Mouse (Mus musculus) layer of hippocampus, postnatal 25 days (tissue): ENCODE data around the gene Kmt5c. TPM values are rescaled to one million over a fixed set of nuclear protein-coding genes. Genes with fewer than 3 reads are reported as not detected.
A peak's percentile ranks its signal among the peaks of the same experiment; 100 is the strongest.

Experiments
- DNase-seq, 2 experiments: peaks; one replicate each; pipeline ENCODE4 v3.0.0; 2022; ENCODE audit warnings: mixed read lengths in 2 of 2, low spot score in 1 of 2; ENCODE audit errors: extremely low spot score in 1 of 2
- total RNA-seq, 2 experiments: library from RNA; stranded (reverse); gene quantifications; 2 replicates each; pipeline ENCODE4 v1.2.3; 2021

Gene Kmt5c
- total RNA-seq = 10 to 100 TPM; 23.5 to 34.3 TPM

- peak; percentile 82 to 92 for DNase-seq
These were observed at the start of gene Kmt5c for GRCm38 (mm10) chr7:4739544-4740275. Gene Kmt5c (plus strand): TSS chr7:4740115.

GRCm38 (mm10) chr7:4690387-4690786 is 49.5 kb upstream of the Kmt5c start, which contains the start of gene Brsk1:
Gene Brsk1 (plus strand): TSS chr7:4690604.
- peak; percentile 72 to 85 for DNase-seq

GRCm38 (mm10) chr7:4690951-4691653 is 48.8 kb upstream of the Kmt5c start:
- DNase-seq = peak in 1 of 2 experiments; percentile 36

GRCm38 (mm10) chr7:4693004-4693403 is 46.9 kb upstream of the Kmt5c start:
- DNase-seq = no peak

DNA sequence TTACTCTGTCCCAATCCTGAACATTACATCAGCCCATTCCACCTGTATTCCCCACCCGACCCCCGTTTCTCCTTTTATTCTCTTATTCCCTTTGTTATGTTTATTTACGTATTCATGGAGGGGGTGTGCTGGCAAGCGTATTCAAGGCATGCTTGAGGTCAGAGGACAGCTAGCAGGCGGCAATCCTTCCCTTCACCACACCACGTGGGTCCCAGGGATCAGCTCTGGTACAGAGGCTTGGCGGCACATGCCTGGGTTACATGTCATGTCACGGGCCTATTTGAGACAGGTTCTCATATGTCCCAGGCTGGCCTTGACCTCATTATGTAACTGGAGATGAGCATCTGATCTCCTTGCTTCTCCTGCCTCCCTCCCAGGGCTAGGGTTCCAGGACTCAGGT is 37.6 kb upstream of the Kmt5c start:
- no peak for DNase-seq

DNA sequence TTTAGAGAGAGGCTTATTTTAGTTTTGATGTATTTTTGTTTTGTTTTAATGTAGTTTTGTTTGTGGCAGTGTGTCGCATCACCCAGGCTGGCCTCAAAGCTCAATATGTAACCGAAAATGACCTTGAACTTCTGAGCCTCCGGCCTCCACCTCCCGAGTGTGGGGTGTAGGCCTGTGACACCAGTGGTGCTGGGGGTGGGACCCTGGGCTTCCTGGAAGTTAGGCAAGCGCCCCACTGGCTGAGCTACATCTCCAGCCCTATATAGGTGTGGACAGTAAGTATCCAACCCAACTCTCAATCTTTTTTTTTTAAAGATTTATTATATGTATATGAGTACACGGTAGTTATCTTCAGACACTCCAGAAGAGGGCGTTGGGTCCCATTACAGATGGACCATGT is 36.7 kb upstream of the Kmt5c start:
- no peak for DNase-seq

GRCm38 (mm10) chr7:4705098-4705497 is 34.8 kb upstream of the Kmt5c start:
- DNase-seq = peak in 1 of 2 experiments; percentile 57

GRCm38 (mm10) chr7:4712594-4712993 is 27.3 kb upstream of the Kmt5c start:
- DNase-seq = no peak

- DNase-seq = no peak
These were observed 23.0 kb upstream of the Kmt5c start for GRCm38 (mm10) chr7:4716955-4717354.

DNA sequence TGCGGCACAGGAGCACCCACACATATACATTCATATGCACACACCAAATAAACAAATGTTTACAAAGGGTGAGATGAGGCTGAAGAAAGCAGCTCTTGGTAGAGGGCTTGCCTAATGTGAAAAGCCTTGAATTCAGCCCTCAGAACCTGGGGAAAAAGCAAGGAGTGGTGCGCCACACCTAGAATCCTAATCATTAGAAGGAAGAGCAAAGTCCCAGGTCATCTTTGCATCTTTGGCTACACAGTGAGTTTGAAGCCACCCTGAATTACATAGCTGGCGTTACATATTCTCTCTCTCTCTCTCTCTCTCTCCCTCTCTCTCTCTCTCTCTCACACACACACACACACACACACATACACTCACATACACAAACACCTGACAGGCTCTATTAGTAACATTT is 20.6 kb upstream of the Kmt5c start:
- no peak for DNase-seq

- no peak for DNase-seq
These were observed 16.4 kb upstream of the Kmt5c start for GRCm38 (mm10) chr7:4723508-4723907.

- DNase-seq = no peak
These were observed 15.6 kb upstream of the Kmt5c start for GRCm38 (mm10) chr7:4724359-4724758.

- no peak for DNase-seq
These were observed 14.7 kb upstream of the Kmt5c start, which contains the start of gene Tmem150b for GRCm38 (mm10) chr7:4725169-4725568. Gene Tmem150b (minus strand): TSS chr7:4725249.

GRCm38 (mm10) chr7:4731090-4731489 is 8.8 kb upstream of the Kmt5c start:
- no peak for DNase-seq

GRCm38 (mm10) chr7:4732968-4733392 is 6.9 kb upstream of the Kmt5c start:
- no peak for DNase-seq

GRCm38 (mm10) chr7:4739041-4739543 is 823 bp upstream of the Kmt5c start:
- DNase-seq = no peak

- DNase-seq = no peak
These were observed 403 bp downstream of the Kmt5c start for GRCm38 (mm10) chr7:4740309-4740727.

- peak in 1 of 2 experiments; percentile 39 for DNase-seq
These were observed 1.2 kb downstream of the Kmt5c start for GRCm38 (mm10) chr7:4741151-4741550.

DNA sequence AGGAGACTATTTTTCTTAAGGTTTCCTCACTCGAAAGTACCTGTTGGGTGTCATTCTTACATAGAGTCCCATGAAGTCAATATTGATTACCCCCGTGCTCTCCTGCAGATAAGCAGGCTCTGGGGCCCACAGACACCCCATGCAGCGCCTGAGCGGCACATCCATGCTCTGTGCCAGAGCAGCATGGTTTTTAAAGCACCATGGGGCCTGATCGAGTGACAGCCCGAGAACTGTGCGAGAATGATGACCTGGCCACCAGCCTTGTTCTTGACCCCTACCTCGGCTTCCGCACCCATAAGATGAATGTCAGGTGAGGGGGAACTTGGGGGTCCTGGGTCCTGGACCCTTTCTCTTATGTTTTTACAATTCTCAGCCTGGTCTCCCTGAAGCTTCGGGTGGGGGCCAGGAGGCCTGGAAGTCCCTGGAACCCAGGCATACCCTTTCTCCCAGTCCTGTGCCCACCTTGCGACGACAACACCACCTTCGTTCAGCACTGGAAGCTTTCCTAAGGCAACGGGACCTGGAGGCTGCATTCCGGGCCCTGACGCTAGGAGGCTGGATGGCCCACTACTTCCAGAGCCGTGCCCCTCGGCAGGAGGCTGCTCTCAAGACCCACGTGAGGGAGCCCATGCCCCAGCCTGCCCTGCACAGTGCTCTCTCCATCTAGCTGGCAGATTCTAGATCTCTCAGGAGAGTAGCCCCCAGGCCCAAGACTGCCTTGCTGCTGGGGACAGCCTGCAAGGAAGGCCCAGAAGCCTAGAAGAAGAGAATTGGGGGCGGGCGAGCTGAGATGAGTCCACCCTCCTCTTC is 2.0 kb downstream of the Kmt5c start:
- DNase-seq = no peak

DNA sequence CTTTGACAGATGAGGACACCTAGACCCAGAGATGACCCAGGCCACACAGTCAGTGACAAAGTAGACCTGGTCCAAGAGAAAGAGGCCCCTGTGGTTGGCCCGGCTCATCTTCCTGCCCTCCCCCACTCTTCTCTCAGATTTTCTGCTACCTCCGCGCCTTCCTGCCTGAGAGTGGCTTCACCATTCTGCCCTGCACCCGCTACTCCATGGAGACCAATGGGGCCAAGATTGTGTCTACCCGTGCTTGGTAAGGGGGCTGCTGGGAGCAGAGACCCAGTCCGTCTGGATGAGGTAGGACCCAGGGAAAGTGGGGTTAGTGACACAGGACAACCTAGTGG is 2.5 kb downstream of the Kmt5c start:
- no peak for DNase-seq

GRCm38 (mm10) chr7:4743354-4743753 is 3.4 kb downstream of the Kmt5c start:
- no peak for DNase-seq
